Mouse (Mus musculus) intestine, postnatal 0 days (tissue): ENCODE results near the gene H2-K1. TPM values are rescaled to one million over a fixed set of nuclear protein-coding genes. Genes with fewer than 3 reads are reported as not detected.

ENCODE experiments used
- ATAC-seq: fragments of 200-750 bp; cut with Nextera tagmentation; 2 replicates; pipeline ENCODE4 v1.8.0; 2017; ENCODE audit warnings: mild to moderate bottlenecking, moderate TSS enrichment, moderate library complexity
- H3K27ac ChIP-seq: fragments of 300-500 bp; sonication (generic); 2 replicates; pipeline ENCODE4 v1.5.1; 2014; ENCODE audit warnings: mild to moderate bottlenecking, low read depth, low read length, moderate library complexity
- H3K27me3 ChIP-seq: fragments of 300-500 bp; sonication (generic); replicated peaks from 2 replicates; pipeline ENCODE4 v1.6.1; 2014; ENCODE audit warnings: low read length, mixed read lengths; ENCODE audit not compliant: control insufficient read depth, insufficient read depth
- H3K36me3 ChIP-seq: fragments of 300-500 bp; sonication (generic); 2 replicates; pipeline ENCODE4 v1.6.1; 2014; ENCODE audit warnings: mild to moderate bottlenecking, moderate library complexity; ENCODE audit not compliant: control insufficient read depth, insufficient read depth
- H3K4me1 ChIP-seq: fragments of 300-500 bp; sonication (generic); replicated peaks from 2 replicates; pipeline ENCODE4 v1.6.1; 2014; ENCODE audit warnings: antibody characterized with exemption, low read length, mixed read lengths; ENCODE audit not compliant: control insufficient read depth, insufficient read depth
- H3K4me2 ChIP-seq: fragments of 300-500 bp; sonication (generic); replicated peaks from 2 replicates; pipeline ENCODE4 v1.6.1; 2014; ENCODE audit warnings: low read depth, mild to moderate bottlenecking, moderate library complexity
- H3K4me3 ChIP-seq: fragments of 300-500 bp; sonication (generic); 2 replicates; pipeline ENCODE4 v1.5.1; 2014; ENCODE audit warnings: low read depth, low read length
- H3K9ac ChIP-seq: fragments of 300-500 bp; sonication (generic); 2 replicates; pipeline ENCODE4 v1.6.1; 2014; ENCODE audit warnings: mild to moderate bottlenecking, low read depth, low read length
- H3K9me3 ChIP-seq: fragments of 300-500 bp; sonication (generic); 2 replicates; pipeline ENCODE4 v1.6.1; 2016; ENCODE audit warnings: mixed run types; ENCODE audit not compliant: control insufficient read depth
- CTCF ChIP-seq: sonication (generic); IDR thresholded peaks from 2 replicates; pipeline ENCODE4 v1.5.1; 2016; ENCODE audit warnings: low read depth, mild to moderate bottlenecking, control low read depth, antibody characterized with exemption, moderate library complexity
- WGBS: fragments of 180-500 bp; shearing (Covaris S2); extraction: QIAGEN DNeasy Blood & Tissue Kit; methylation state at CpG from one replicate; pipeline ENCODE4 v1.1.7; 2014; 5-methylcytosine and 5-hydroxymethylcytosine counted together
- polyA plus RNA-seq: library from polyadenylated mRNA; unstranded; fragments of >200 nt; fragmentation: Nextera tagmentation; extraction: Ambion mirVana; gene quantifications from 2 replicates; pipeline ENCODE4 v1.2.1, GENCODE M21; 2015

The H2-K1 gene
- 896 and 933 TPM in 2 replicates for polyA plus RNA-seq

DNA sequence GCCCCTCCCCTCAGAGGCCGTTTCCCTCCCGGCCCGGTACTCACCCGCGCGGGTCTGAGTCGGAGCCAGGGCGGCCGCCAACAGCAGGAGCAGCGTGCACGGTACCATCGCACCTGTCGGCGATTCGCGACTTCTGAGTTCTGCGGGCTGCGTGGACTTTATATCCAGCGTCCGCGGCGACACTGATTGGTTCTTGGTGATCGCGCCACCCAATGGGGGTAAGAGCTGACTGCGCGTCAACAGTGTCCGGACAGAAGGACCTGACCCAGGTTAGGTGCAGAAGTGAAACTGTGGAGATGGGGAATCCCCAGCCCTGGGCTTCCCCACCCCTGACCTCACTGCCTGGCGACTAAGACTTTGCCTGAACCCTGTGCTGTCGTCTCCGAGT lies at the start of gene H2-K1:
TSS of gene H2-K1 (minus strand) at position 198 of the 388 bp plus-strand sequence.
- Histone ChIP-seq H3K9me3 (no peaks in the 10 kb centered on the region), H3K4me1 (no peaks in the 10 kb centered on the region), H3K4me2 (peak within 1 kb of the TSS; percentile 98), H3K27me3 (no peaks in the 10 kb centered on the region), H3K9ac (peak within 1 kb of the TSS; percentile 69), H3K4me3 (peak within 1 kb of the TSS; percentile 75), H3K36me3 (peaks cover 12% of the 10 kb centered on the region; the same call in 1 of the 2 replicates), H3K27ac (peak within 1 kb of the TSS; percentile 90)
- WGBS: under 1% methylated on average over 29 of the region's 30 CpGs
- TF ChIP-seq CTCF: no peak
- peak; percentile 94 for ATAC-seq

DNA sequence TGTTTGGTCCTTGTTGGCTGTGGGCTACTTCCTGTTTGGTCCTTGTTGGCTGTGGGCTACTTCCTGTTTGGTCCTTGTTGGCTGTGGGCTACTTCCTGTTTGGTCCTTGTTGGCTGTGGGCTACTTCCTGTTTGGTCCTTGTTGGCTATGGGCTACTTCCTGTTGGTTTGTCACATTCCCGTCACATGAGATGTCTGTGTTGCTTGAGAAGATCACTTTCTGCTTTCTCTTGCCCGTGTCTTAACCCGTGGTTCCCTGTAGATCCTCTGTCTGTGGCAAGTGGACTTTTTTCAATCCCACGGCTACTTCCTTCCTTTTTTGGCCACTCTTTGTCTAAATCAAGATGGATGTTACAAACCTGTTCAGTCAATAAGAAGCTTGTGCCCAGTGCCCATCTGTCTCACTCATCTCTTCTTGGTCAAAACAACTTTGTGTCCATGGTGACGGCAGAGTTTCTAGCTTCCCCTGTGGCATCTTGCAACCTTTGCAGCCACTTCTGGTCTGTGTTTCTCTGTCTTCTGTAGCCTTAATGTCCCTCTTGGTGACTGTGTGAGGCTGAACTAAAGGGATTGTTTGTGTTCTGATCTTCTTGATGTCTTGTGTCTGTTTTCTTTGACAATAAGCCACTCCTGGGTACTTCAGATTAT lies 47.4 kb upstream of the H2-K1 start:
- no peak for TF ChIP-seq CTCF
- WGBS: 94% methylated on average over 5 of the region's 5 CpGs
- Histone ChIP-seq H3K9ac (no peak overlapping the region), H3K4me1 (no peaks in the 10 kb centered on the region), H3K4me3 (no peak overlapping the region), H3K9me3 (no peaks in the 10 kb centered on the region), H3K36me3 (no peaks in the 10 kb centered on the region), H3K4me2 (no peak overlapping the region), H3K27ac (no peak overlapping the region), H3K27me3 (no peaks in the 10 kb centered on the region)
- ATAC-seq: no peak

DNA sequence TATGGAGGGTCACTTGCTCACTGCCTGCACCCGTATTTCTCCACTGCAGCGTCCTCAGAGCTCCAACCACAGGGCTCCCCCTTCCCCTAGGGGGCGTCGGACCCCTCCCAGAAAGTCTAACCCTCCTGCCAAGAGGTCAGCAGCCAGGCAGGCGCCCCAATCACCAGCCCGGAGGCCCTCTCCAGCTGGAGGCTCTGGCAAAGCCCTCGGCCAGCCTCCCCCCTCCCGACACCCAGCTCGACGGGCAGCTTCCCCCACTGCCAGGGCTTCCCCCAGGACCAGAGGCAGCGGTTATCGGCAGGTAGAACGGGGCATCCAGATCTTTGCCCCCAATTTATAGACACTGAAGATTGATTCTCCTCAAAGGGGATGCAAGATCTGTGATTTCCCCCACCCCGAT lies 45.8 kb upstream of the H2-K1 start:
- no peak for TF ChIP-seq CTCF
- 83% methylated on average over 14 of the region's 14 CpGs for WGBS
- H3K36me3 ChIP-seq: no peaks in the 10 kb centered on the region
- H3K27me3 ChIP-seq: no peaks in the 10 kb centered on the region
- H3K9me3 ChIP-seq: no peaks in the 10 kb centered on the region
- H3K9ac ChIP-seq: no peak overlapping the region
- no peak overlapping the region for H3K4me2 ChIP-seq
- H3K4me1 ChIP-seq: no peaks in the 10 kb centered on the region
- no peak overlapping the region for H3K4me3 ChIP-seq
- ATAC-seq: no peak
- H3K27ac ChIP-seq: no peak overlapping the region

DNA sequence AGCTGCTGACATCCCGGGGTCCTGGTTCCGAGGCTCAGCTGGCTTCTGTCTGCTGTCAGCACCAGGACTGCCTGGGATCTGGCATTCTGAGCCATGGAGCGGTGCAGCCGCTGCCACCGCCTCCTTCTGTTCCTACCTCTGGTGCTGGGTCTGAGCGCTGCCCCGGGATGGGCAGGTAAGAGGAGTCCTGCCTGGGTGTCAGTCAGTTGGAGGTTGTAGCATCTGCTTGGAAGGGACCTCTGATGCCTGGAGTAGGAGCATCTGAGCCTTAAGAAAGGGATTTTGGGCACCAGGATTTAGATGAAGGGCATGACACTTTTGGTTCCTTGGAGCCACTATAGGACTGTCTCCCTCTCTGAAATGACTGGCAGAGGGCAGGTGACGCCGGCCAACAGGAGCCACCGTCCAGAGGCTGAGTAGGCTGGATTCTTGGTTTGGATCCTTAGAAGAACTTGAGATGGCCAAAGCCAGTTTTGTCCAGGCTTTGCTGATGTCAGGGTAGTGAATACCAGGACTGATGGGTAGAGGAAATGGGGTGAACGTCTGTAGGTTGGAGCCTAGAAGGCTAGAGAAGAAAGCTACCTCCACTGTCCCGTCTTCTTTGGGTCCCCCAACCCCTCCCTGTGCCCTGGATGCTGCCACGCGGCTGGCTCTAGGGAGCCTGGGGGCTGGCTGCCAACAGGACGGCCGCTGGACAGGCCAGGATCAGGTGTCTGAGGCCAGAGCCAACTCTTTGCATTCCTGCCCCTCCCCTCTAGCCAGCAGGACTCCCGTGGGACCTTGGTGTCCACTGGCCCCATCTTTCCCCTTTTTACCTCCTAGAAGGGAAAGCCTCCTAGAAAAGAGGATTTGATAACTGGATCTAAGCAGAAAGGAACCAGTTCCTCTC lies 39.7 kb upstream of the H2-K1 start:
- Histone ChIP-seq H3K4me2 (no peak overlapping the region), H3K9ac (no peak overlapping the region; the same call in 1 of the 2 replicates)

DNA sequence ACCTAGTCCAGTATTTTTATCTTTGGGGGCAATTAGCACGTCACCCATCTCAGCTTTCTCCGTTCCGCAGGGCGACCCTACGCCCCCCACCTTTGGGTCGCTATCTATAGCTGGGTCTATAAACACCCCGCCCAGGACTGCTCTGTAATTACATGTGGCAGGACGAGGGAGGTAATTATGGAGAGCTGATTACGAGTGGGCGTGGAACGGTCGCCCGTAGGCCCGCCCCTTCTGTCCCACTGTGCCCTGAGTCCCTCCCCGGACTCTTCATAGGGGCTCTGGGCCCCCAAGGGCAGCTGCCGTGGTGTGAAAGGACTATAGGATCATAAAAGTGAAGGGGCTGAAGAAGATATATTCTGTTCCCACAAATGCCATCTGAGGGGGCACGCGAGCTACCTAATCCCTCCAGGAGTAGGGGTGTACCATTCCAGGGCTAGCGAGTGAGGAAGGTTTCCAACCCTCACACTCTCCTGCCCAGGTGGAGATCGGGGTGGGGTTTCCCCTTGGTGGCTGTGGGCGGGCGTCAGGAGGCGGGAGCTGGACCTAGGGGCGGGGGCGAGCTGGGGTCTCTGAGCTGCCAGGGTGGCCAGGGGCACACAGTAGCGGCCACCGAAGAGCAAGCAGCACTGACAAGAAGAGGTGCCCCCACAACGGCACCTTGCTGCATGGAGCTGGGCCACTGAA lies 38.9 kb upstream of the H2-K1 start, which contains the start of gene Col11a2:
TSS of gene Col11a2 (plus strand) at position 560 of the 684 bp plus-strand sequence.
- no peaks in the 10 kb centered on the region for H3K9me3 ChIP-seq
- peaks cover 28% of the 10 kb centered on the region for H3K36me3 ChIP-seq
- no peak within 1 kb of the TSS; the same call in 1 of the 2 replicates for H3K9ac ChIP-seq
- H3K4me1 ChIP-seq: no peaks in the 10 kb centered on the region; the same call in 1 of the 2 replicates
- WGBS: 9% methylated on average over 28 of the region's 28 CpGs
- TF ChIP-seq CTCF: 0 out of 2 replicates have a peak, but pooled peaks have one; percentile 4
- no peak within 1 kb of the TSS for H3K27ac ChIP-seq
- H3K27me3 ChIP-seq: 0 out of 2 replicates have a peak, but pooled peaks cover 6% of the 10 kb centered on the region
- peak within 1 kb of the TSS; percentile 11; the same call in 1 of the 2 replicates for H3K4me3 ChIP-seq
- peak within 1 kb of the TSS; percentile 59 for H3K4me2 ChIP-seq
- peak; percentile 16 for ATAC-seq

More for the DNA sequence above, 39.7 kb upstream of the H2-K1 start:
- no peak for TF ChIP-seq CTCF
- H3K27me3 ChIP-seq: 0 out of 2 replicates have a peak, but pooled peaks cover 6% of the 10 kb centered on the region
- no peaks in the 10 kb centered on the region; the same call in 1 of the 2 replicates for H3K4me1 ChIP-seq
- no peaks in the 10 kb centered on the region for H3K9me3 ChIP-seq
- WGBS: 20% methylated on average over 17 of the region's 17 CpGs
- peaks cover 28% of the 10 kb centered on the region for H3K36me3 ChIP-seq
- H3K4me3 ChIP-seq: no peak overlapping the region
- H3K27ac ChIP-seq: no peak overlapping the region
- 0 out of 2 replicates have a peak, but pooled peaks have one; percentile 2 for ATAC-seq
